ENCODE assay signal across 26 mouse cellular contexts in genomic region chr15:30962421-30963160, GRCm38 (mm10).
DNase-seq lines count a peak whose midpoint lies in the region; ATAC-seq and TF ChIP-seq lines count a peak whose summit lies in the region.
"Had no signal": no experiment of that assay in that cellular context is flagged by ENCODE, and none has a peak within 500 bp of the region (broad histone marks: within the 10 kb centered on the region; RNA-seq: fewer than 3 reads in every experiment).

No protein-coding gene starts in this region.

- no peak overlapping the region for H3K4me3 ChIP-seq in heart, embryonic 10.5 days
- H3K4me3 ChIP-seq in cortical plate, adult 2 months (ENCODE audit: insufficient read depth, low read length): 0 out of 2 replicates have a peak overlapping the region, but pooled peaks have one; percentile 13
- no peak overlapping the region for H3K4me3 ChIP-seq in kidney, embryonic 14.5 days (ENCODE audit: low read length)
- H3K4me3 ChIP-seq: forebrain, embryonic 10.5 days; heart, adult 2 months; limb, embryonic 13.5 days; liver, embryonic 12.5 days; myocyte; neural tube, embryonic 13.5 days; stomach, embryonic 15.5 days had no signal

- ATAC-seq in kidney, embryonic 14.5 days (ENCODE audit: low FRiP score, low TSS enrichment): no peak
- ATAC-seq: CD4-positive, CD25-positive, alpha-beta regulatory T cell, adult 4 months; forebrain, embryonic 16.5 days; liver, embryonic 12.5 days; midbrain, embryonic 16.5 days had no signal

- H3K4me1 ChIP-seq in heart, embryonic 10.5 days: no peaks in the 10 kb centered on the region
- H3K4me1 ChIP-seq in cortical plate, adult 2 months (ENCODE audit: control insufficient read depth, insufficient read depth, low read length): no peaks in the 10 kb centered on the region
- peaks cover 8% of the 10 kb centered on the region; the same call in 1 of the 2 replicates for H3K4me1 ChIP-seq in kidney, embryonic 14.5 days (ENCODE audit: control insufficient read depth, insufficient read depth, low read length)
- H3K4me1 ChIP-seq: forebrain, embryonic 10.5 days; limb, embryonic 13.5 days; liver, embryonic 12.5 days; neural tube, embryonic 13.5 days; stomach, embryonic 15.5 days had no signal

- no peaks in the 10 kb centered on the region for H3K36me3 ChIP-seq in heart, embryonic 10.5 days
- H3K36me3 ChIP-seq in kidney, embryonic 14.5 days (ENCODE audit: control insufficient read depth, insufficient read depth, low read length): no peaks in the 10 kb centered on the region
- H3K36me3 ChIP-seq: forebrain, embryonic 10.5 days; limb, embryonic 13.5 days; liver, embryonic 12.5 days; neural tube, embryonic 13.5 days; stomach, embryonic 15.5 days had no signal

- H3K27me3 ChIP-seq in heart, embryonic 10.5 days (ENCODE audit: insufficient read depth, poor library complexity, severe bottlenecking): no peaks in the 10 kb centered on the region
- no peaks in the 10 kb centered on the region for H3K27me3 ChIP-seq in kidney, embryonic 14.5 days (ENCODE audit: control insufficient read depth, insufficient read depth, low read length)
- H3K27me3 ChIP-seq: limb, embryonic 13.5 days; liver, embryonic 12.5 days; neural tube, embryonic 13.5 days; stomach, embryonic 15.5 days had no signal

- no peaks in the 10 kb centered on the region for H3K9me3 ChIP-seq in heart, embryonic 10.5 days
- H3K9me3 ChIP-seq in kidney, embryonic 14.5 days (ENCODE audit: control insufficient read depth, low read length): no peaks in the 10 kb centered on the region
- H3K9me3 ChIP-seq: forebrain, embryonic 10.5 days; limb, embryonic 13.5 days; liver, embryonic 12.5 days; neural tube, embryonic 13.5 days; stomach, embryonic 15.5 days had no signal

- intact Hi-C loops in heart, postnatal 25 days (cut with DNase I): no loop called here
- intact Hi-C loops in left cerebral cortex, postnatal 4 days (cut with DNase I): no loop called here
- intact Hi-C loops in left cerebral cortex, postnatal 25 days (cut with DNase I): no loop called here

- WGBS in heart, embryonic 10.5 days: 68% methylated on average over 8 of the region's 8 CpGs
- WGBS in kidney, embryonic 14.5 days: 76% methylated on average over 8 of the region's 8 CpGs

- no peak overlapping the region for H3K27ac ChIP-seq in heart, embryonic 10.5 days
- H3K27ac ChIP-seq in cortical plate, adult 2 months (ENCODE audit: insufficient read depth, low read length): peak overlapping the region; percentile 83; the same call in 1 of the 2 replicates
- H3K27ac ChIP-seq in kidney, embryonic 14.5 days (ENCODE audit: low read depth, low read length): no peak overlapping the region
- H3K27ac ChIP-seq: forebrain, embryonic 10.5 days; heart, adult 2 months; hindbrain, embryonic 14.5 days; limb, embryonic 13.5 days; liver, embryonic 12.5 days; neural tube, embryonic 13.5 days; stomach, embryonic 15.5 days had no signal

- H3K4me2 ChIP-seq in kidney, embryonic 14.5 days (replicated peaks; ENCODE audit: low read depth, low read length): no peak overlapping the region
- H3K4me2 ChIP-seq: hindbrain, embryonic 14.5 days; limb, embryonic 13.5 days; liver, embryonic 12.5 days; neural tube, embryonic 13.5 days; stomach, embryonic 15.5 days had no signal

- DNase-seq in heart, embryonic 10.5 days (ENCODE audit: low spot score): peak; percentile 64
- DNase-seq in heart, postnatal 25 days (ENCODE audit: low spot score): no peak
- DNase-seq in left cerebral cortex, postnatal 4 days: peak; percentile 8
- no peak for DNase-seq in left cerebral cortex, postnatal 25 days (ENCODE audit: low spot score in 2 of 2)
- peak; percentile 66 for DNase-seq in cerebellum, adult 9-10 months
- no peak for DNase-seq in lung, postnatal 10 days
- DNase-seq: adrenal gland, postnatal 25 days; gastrocnemius, postnatal 25 days; heart, adult 2 months; heart, postnatal 36 days; kidney, adult 8-10 months; kidney, postnatal 14 days; lung, adult 18-20 months; thymus, adult 2 months had no signal

- H3K9ac ChIP-seq in kidney, embryonic 14.5 days (ENCODE audit: low read depth, low read length): no peak overlapping the region
- H3K9ac ChIP-seq: hindbrain, embryonic 14.5 days; limb, embryonic 13.5 days; liver, embryonic 12.5 days; neural tube, embryonic 13.5 days; stomach, embryonic 15.5 days had no signal

- TF ChIP-seq POLR2A in cortical plate, adult 2 months (IDR thresholded peaks at IDR 0.05; ENCODE audit: extremely low read depth, insufficient read depth, low read length): no peak

- TF ChIP-seq CTCF in cortical plate, adult 2 months (IDR thresholded peaks at IDR 0.05; ENCODE audit: extremely low read depth, insufficient read depth, low read length): no peak

Comparison
In these comparisons a context has a peak if more than half of its experiments do, and no peak if none do; other contexts are left out.
1. DNase-seq: peak in heart, embryonic 10.5 days (single experiment), left cerebral cortex, postnatal 4 days (single experiment) and cerebellum, adult 9-10 months (single experiment); none in heart, postnatal 25 days (single experiment), left cerebral cortex, postnatal 25 days (0 of 2) and lung, postnatal 10 days (single experiment).